Mouse (Mus musculus) myocyte (in vitro differentiated cells): ENCODE results near the gene Memo1.

Source experiments
- CEBPB ChIP-seq: IDR thresholded peaks from 2 replicates; pipeline ENCODE4 v1.6.1; 2011; ENCODE audit warnings: mild to moderate bottlenecking, moderate library complexity; ENCODE audit not compliant: poor library complexity, insufficient read depth, severe bottlenecking
- MAX ChIP-seq: IDR thresholded peaks from one replicate; pipeline ENCODE4 v1.6.1; 2011; ENCODE audit warnings: low read depth, mild to moderate bottlenecking, control low read depth
- POLR2A ChIP-seq: IDR thresholded peaks from one replicate; pipeline ENCODE4 v1.6.1; 2011; ENCODE audit warnings: low read depth, mild to moderate bottlenecking, control low read depth, moderate library complexity; ENCODE audit not compliant: insufficient read length
- POLR2AphosphoS2 ChIP-seq: IDR thresholded peaks from one replicate; pipeline ENCODE4 v1.6.1; 2011; ENCODE audit warnings: low read depth, control low read depth; ENCODE audit not compliant: insufficient read length
- TCF12 ChIP-seq: IDR thresholded peaks from one replicate; pipeline ENCODE4 v1.6.1; 2011; ENCODE audit warnings: mild to moderate bottlenecking, control low read depth; ENCODE audit not compliant: poor library complexity, insufficient read depth, severe bottlenecking
- TCF3 ChIP-seq: IDR thresholded peaks from one replicate; pipeline ENCODE4 v1.6.1; 2011; ENCODE audit warnings: low read depth, control low read depth; ENCODE audit not compliant: insufficient read length
- USF1 ChIP-seq: IDR thresholded peaks from one replicate; pipeline ENCODE4 v1.6.1; 2011; ENCODE audit warnings: low read depth, mild to moderate bottlenecking, control low read depth, moderate library complexity

GRCm38 (mm10) chr17:74195943-74196342, 99.4 kb downstream of the Memo1 start:
- TF ChIP-seq CEBPB (no peak), TCF12 (no peak), MAX (no peak), POLR2A (no peak), POLR2AphosphoS2 (no peak), USF1 (no peak), TCF3 (no peak)
